Mouse (Mus musculus): ENCODE measurements around the gene Fam173a.

The Fam173a gene

DNA sequence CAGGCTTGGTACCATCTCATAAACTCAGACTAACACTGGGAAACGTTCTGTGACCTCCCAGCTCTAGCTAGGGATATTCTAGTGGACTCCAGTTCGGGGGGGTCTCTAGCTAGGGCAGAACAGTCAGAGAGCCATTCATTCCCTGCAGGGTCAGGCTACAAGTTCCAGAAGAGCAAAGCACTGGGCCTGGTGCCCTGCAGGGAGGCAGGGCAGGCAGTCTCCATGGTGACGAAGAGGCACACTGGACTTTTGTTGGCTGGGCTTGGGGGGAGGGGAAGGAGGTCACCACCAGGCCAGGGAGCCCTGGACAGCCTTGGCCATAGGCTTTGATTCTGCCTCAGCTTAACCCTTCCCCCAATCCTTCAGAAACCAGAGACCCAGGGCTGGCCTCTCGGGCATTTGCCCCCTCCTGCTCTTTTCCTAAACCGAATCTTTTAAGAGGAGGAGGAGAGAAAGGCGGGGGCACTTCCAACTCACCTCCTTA is 3.0 kb upstream of the Fam173a start, which contains the start of gene AC134908.4:
Gene AC134908.4 (minus strand): TSS at position 51 of the 484 bp plus-strand sequence.
- peak in 1 of 2 experiments; percentile 39 for DNase-seq

DNA sequence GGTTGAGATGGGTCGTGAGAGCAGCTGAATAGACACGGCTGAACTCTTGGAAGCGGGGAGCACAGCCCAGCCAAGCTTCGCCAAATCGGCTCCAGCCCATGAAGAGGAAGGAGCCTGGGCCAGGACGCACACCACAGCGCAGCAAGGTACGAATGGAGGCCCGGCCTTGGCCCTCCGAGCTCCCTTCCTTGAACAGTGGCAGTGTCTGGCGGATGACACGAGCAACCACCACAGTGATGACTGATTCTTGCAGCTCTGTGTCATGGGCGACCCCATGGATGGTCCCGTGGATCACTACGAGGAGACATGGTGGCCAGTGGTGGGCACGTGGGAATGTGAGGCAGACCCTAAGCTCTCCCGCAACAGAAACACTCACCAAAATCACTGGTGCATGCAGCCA is 2.3 kb upstream of the Fam173a start:
- no peak for DNase-seq

DNA sequence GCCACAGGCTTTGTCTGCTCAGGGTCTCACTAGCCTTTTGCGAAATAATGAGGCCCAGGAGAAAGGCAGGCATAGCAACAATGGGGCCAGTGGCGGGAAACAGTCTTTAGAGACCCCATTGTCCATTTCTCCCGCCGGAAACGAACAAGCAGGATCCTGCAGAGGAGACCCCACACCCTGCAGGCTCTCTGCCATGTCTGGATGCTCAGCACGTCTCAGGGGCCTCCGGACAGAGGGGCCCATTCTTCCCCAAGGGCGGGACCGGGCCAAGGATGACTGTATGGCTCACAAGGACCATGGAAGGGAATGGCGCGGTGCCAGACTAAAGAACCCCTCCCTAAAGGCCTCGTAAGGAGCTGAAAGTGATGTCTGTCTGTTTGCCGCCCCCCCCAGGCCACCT is 1.5 kb upstream of the Fam173a start:
- no peak for DNase-seq

DNA sequence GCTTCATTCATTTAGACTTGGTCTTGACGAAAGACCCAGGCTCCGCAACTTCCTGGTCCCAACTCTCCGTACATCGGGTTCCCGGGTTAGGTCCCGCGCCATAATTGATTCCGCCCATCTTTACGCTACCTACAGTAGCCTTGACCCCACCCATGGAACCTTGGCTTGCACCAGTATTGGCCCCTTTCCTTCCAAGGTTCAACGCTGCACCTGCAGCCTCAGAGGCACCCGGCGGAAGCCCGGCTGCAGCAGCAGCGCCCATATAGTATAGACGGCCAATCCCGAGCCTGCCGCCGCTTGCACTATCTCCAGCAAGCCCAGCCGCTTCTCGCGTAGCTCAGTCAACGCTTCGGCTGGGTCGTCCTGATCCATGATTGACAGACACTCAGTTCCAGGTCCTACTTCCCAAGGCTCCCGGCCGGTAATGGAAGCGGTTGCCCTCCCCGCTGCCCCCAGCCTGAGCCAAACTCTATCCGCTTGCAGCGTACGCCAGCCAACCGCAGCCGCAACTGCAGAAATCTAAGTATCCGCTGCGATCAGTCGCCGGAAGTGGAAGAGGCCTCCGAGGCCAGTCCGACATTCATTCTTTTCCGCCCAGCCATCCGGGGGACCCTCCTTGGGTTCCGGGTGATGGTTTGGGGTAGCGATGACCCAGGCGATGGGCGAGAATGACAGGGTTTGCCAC is 716 bp downstream of the Fam173a start:
- DNase-seq = peak; percentile 81 to 83

DNA sequence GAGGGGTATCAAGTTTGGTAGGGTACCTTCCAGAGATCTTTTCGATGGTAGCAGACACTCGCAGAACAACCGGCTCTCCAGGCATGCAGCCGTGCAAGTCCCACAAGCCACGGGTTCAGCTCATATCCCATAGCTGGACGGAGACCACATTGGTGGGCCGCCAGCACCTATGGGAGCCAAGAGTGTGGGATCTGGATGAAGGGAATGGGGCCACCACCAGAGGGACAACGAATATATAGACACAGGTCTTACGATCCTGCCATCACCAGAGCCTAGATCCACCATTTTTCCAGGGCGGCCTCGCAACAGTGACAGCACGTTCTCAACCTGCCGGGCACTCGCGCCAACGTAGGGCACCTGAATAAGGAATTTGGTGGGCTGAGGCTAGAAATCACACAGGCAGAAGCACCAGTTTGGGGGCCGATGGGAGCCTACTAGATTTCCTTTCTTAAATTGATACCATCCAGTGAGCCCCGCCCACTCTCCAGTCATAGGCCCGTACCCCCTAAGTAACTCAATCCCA is 1.3 kb downstream of the Fam173a start:
- no peak for DNase-seq

DNA sequence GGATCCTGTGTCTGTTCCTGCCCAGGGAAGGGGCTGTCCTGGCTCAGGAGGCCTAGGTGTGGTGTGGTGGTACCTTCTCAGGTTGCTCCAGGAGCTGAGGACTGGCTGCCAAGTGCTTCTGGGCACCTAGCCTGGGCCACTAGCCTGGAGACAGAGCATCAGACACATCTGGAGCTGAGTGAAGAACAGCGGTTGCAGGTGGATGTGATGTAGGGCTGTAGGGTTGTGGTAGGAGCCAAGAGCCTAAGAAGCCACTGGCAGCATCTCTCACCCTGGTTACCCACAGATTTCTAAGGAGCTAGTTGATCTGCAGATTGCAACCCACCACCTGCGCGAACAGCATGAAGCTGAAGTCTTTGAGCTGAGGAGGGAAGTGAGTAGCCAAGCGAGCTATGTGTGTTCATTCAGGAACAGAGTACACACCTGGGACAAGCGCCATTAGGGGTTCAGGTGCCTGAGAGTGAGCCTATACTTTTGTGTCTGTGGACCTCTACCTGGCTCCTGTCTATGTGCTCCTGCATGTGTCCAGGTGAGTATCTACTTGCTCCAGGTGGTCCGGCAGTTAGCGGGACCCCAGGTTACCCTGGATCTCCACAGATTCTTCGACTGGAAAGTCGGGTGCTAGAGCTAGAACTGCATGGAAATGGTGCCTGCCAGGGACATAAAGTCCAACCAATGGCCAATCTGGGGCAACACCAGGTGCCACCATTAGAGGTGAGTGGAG is 5.8 kb downstream of the Fam173a start:
- DNase-seq = no peak

DNA sequence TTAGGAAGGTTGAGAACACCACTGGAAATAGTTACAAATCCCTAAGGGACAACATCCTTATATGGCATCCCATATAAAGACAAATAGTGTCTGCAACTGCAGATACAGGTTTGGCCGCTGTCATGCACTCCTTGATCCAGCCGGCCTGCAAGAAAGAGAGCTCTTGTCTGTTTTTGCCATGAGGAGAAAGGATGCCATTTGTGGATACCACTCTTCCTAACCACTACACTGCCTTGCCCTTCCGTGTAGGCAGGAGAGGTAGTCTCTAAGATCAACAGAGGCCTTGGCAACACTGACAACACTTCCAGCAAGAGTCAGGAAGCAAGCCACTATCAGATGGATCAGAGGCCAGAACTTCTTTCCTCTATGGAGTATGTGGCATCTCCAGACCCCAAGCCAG is 6.4 kb downstream of the Fam173a start, which contains the start of gene Ccdc78:
Gene Ccdc78 (plus strand): TSS at position 301 of the 400 bp plus-strand sequence.
- no peak for DNase-seq

DNA sequence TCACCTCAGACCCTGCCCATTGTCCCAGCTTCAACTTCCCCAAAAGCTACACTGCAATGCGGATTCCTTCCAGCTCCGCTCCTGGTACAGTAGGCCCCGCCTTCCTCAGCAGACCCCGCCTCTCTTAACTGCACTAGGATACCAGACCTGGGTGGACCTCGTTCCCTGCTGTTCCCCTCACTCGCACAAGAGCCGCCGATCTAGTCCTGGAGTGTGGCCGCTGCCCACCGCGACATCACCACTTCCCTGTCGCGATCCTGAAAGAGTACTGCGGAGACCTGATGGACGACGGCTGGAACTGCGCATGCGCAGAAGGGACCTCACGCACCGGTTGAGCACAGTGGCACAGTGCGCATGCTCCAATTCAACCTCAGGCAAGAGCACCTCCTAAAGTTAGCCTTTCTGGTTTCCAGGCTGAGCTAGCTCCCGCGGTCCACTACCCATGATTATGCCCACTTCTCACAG is 7.4 kb downstream of the Fam173a start, which contains the start of gene Haghl:
Gene Haghl (minus strand): TSS at position 393 of the 465 bp plus-strand sequence.
- DNase-seq = peak; percentile 94 to 96

DNA sequence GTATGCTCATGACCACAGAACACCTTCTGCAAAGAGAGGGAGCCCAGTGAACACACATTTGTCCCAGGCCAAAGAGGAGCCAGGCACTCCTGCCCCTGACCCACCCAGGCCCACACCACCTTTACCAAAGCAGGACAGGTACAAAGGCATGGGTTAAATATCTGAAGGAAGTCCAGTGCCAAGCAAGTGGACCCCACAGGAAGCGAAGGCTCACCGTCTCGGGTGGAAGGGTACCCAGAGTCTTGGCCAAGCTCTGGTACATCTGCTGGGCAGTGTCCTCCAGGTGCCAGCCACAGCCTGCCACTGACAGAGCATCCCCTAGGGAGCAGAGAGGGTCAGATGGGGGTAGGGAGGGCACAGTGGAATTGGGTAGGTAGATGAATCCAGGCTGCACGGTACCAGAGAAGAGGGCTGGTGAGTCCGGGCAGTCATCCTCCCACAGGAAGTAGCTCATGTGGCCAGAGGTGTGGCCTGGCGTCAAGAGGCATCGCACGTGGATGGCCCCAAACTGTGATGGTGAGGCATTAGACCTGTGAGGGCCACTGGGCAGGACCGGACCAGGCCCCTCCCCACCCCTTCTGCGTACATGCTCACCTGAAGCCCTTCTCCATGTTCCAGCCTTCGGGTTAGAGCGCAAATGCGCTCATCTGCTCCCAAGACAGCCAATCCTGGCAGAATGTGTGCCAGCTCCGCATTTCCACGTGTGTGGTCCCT is 8.7 kb downstream of the Fam173a start:
- no peak for DNase-seq

DNA sequence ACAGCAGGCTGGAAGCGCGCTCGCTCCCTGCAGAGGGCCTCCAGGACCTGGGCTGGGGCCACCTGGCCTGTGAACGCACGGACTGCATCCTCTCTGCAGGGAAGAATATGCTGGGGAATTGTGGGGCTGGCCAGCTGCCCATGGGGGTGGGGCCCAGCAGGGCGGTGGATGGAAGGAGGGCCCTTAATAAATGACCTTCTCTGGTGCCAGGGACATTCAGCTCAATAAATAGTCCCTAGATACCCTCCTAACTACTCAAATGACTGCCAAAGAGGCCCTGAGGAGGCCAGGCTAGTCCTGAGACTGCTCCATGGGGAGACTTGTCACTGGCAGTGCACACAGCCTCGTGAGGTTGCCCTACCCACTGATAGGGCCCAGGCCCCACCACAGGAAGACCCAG is 9.6 kb downstream of the Fam173a start:
- no peak for DNase-seq

DNA sequence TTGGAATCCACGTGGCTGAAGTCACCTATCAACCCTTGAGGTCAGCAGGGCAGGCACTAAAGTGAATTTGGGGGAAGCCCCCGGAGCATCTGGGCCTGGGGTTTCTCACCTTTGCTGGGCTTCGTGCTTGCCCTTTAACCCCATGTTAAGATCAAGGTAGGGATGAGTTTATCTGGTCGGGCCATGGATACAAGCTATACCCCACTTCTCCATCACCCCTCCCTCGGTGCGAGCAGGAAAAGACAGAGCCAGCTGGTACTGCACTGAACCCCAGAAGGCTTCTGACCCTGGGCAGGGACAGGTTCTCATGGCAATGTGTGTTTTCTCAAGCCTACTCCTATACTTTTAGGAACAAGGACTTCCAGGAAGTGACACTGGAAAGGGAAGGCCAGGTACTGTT is 11.4 kb downstream of the Fam173a start:
- no peak for DNase-seq

DNA sequence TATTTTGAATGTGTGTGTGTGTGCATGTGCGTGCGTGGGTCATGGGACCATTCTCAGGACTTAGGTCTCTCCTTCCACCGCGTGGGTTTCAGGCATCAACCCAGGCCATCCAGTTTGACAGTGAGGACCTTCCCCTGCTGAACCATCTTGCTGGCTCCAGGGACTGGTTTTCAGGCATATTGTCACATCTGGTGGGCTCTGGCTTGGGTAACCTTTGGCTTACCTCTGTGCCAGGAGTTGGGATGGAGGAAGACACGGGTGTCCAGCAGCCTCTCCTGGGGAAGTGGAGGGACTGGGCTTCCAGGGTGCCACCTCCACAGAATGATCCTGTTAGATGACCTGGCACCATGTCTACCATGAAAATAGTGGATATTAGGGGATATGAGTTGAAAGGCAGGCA is 14.8 kb downstream of the Fam173a start:
- DNase-seq = no peak

DNA sequence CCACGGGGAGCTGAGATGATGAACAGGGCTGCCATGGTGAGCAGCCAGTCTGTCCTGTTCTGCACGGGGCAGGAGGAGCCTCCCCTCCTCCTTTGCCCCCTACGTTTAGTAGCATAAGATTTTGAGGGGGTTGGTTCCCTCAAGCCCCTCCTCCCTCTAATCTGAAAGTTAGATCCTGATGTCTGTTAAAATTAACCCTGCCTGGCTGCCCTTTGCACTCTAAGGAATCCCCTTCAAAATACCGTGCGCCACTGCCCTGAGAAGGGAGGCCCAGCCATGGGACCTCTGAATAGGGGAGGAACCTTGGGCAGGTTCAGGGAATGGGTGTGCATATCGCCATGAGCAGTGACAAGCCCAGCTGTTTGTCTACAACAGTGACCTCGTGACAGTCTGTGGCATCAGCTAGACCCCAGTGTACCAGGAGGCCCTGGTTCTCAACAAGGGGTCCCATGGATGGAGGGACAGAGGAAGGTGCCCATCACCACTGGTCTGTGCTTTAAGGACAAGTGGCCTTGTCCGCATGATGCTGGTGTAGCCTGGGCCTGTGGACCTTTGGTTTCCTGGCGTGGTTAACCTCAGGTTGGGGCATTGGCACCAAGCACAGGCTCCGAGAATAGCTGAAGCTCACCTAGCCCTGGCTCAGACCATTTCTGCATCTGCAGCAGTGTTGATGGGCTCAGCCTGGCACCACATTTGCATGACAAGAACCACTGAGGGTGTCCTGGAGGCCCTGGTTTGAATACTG is 17.2 kb downstream of the Fam173a start:
- DNase-seq = no peak

DNA sequence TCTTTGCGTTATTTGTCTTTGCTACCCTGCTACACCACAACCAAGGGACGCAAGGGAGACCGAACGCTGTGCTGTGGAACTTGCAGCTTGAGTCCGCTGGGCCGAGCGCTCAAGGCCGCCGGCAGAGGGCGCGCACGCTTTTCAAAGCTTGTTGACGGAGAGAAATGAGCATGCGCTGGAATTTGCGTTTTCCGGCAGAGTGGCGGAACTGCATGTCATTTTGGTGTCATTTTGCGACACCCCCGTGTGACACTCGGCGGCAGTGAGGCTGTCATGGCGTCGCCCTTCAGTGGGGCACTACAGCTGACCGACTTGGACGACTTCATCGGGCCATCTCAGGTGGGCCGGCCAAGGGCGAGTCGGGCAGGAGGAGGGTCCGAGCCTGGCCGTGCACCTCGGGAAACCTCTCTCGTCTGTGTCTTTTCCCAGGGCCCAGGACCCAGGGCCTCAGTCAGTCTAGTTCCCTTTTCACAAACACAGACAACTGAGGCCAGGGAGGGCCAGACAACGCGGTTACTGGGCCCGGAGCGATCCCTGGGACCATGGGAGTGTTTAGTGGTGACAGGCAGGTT is 19.1 kb downstream of the Fam173a start, which contains the start of gene Narfl:
Gene Narfl (plus strand): TSS at position 228 of the 572 bp plus-strand sequence.
- DNase-seq = peak; percentile 95 to 96

DNA sequence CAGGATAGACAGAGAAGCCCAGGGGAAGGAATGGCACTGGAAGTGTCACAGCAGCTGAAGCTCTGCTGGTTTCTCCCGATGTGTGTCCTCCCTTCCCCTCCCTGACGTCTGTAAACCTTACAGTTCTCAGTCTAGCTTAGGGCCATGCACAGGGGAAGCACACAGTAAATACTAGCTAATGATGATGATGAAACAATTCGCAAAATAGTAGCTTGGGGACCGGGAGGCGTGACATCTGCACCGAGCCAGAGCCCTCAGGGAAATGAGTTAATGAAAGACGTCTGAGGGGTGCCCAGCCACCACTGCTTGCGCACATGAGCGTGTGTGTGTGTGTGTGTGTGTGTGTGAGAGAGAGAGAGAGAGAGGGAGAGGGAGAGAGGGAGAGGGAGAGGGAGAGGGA is 23.4 kb downstream of the Fam173a start:
- no peak for DNase-seq

DNA sequence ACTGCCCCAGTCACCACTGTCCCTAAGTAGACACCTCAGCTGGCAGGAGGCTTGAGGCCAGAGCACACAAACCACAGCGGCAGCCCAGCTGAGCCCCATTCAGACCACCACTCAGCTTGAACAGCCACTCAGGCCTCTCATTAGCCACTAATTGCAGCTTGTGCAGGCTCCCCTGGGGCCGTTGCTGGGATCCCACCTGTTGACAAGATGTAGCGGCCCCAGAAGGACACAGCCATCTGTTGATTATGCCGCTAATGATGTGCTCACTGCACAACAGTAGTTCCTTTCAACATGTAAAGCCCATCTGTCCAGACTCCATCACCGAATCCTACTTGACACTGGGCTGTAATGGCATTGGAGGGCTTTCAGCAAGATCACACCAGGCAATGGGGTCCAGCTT is 26.8 kb downstream of the Fam173a start:
- no peak for DNase-seq

DNA sequence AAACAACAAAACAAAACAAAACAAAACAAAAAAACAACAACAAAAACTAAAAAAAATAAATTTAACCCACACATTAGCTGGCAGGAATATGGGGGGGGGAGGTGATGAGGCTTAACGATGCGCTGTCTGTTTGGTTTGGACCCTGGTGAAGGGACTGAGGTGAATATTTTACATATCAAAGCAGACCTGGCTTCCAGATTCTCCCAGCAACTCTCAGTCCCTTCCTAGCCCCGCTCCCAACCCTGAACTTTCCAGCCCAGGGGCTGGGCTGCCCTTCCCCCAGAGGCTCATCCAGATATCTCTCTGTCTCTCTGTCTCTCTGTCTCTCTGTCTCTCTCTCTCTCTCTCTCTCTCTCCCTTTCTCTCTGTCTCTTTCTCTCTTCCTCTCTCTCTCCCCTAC is 30.1 kb downstream of the Fam173a start:
- DNase-seq = no peak

DNA sequence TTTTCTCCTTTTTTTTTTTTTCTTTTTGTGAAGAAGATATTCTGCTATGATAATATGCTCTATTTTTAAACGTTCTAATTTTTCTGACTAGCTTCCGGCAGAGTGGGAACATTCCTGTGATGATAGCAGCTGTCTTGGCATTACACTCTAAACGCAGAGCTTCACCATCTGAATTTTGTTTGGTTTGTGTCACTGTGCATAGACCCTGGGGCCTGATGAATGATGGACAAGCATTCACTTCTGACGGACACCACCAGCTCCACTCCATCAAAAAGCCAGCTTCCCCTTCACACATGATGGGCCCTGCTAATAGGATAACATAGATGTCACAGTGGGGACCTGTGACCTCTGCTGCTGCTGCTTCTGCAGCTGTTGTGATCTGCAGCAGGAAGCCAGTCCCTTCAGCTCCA is 31.1 kb downstream of the Fam173a start:
- no peak for DNase-seq

DNA sequence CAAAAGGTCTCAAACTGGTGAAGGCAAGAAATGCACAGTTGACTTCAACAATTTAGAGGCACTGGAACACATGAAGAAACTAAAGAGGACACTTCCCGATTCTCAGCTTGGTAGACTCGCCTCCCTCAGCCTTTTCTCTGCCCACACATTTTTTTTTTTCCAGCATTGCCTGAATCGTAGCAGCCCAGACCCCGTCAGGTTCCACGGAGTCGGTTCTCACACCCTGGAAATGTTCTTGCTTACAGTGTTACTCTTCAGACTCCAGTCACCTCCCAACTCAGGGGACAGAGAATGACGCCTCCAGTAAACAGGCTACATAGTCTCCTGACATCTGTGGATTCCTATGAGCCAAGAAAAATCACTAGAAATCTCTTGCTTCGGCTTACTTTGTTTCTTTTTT is 32.6 kb downstream of the Fam173a start:
- DNase-seq = no peak

DNA sequence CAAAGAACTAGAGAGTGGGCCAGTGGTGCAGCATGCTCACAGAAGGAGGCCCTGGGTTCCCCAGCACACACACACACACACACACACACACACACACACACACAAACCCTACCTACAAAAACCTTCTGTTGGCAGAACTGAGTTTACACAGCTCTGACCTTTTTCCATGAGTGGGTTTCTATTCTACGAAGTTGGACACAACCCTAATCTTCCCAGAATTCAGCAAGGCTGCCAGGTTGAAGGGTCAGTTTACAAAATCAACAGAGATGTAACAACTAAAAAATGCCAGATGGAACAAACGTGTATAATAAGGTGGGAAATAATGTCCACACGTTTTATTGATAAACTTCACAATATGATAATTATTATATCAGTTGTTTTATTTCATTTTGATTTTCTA is 35.0 kb downstream of the Fam173a start:
- DNase-seq = no peak

DNA sequence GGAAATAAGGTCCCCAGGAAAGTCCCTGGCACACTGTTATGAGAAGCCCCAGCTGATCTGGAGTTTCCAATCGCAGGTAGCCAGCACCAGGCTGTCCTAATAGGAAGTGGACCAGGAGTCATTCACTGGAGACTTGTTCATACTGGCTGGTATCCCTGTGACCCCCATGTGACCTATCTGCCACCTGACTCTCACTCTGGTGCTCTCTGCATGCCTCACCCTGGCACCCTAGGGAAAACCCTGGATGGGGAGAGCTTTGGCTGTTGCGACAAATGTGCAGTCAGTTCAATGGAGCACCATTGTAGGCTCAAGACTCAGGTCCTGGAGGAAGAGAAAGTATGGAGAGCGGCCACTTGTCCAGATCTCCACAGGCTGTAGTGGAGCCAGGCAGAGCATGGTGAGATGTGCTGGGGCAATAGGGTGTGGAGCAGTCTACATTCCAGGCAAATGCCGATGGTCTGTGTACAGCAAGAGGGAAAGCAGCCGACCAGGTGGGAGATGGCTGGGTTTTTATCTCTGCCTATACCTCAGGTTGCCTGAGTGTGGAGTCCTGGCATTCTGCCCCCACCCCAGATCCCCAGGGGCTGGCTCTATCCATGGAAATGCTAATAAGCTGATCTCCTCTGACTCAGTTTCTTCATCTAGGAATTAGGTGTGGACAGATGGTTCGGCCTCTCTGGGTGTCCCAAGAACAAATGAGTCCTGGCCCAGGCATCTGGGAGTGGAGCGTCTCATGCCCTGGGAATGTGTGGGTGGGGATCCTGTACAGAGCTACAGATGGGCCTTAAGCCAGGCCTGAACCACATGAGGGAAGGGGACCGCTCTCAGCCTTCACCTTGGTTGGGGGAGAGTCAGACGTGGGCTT is 36.1 kb downstream of the Fam173a start:
- DNase-seq = peak; percentile 50 to 55
